Mouse (Mus musculus): Measurements from ENCODE around the gene Acd.

Gene Acd

DNA sequence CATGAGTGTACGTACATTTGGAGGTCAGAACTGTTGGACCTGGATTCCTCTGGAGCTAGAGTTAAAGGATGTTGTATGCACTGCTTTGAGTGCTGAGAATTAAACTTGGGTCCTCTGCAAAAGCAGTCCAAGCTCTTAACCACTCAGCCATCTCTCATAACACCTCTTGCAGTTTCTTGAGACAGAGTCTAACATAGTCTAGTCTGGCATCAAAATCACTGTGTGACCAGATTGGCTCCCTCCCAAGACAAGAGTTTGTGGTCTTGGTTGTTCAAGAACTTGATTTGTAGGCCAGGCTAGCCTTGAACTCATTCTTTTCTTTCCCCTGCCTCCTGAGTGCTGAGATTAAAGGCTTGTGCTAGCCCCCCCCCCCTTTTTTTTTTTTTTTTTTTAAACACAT, 52.0 kb downstream of the Acd start:
- no peak for DNase-seq (ENCODE audit: low spot score in 2 of 2)
